Mouse (Mus musculus) liver, embryonic 16.5 days (tissue): ENCODE data around the gene Sgsm2. TPM values are rescaled to one million over a fixed set of nuclear protein-coding genes. Genes with fewer than 3 reads are reported as not detected.
A peak's percentile ranks its signal among the peaks of the same experiment; 100 is the strongest.

Experiments used
- ATAC-seq: fragments of 200-750 bp; cut with Nextera tagmentation; 2 replicates; pipeline ENCODE4 v1.8.0; 2017; ENCODE audit warnings: low read depth, mild to moderate bottlenecking, moderate number of reproducible peaks, moderate library complexity
- H3K27ac ChIP-seq: fragments of 300-500 bp; sonication (generic); 2 replicates; pipeline ENCODE4 v1.5.1; 2014; ENCODE audit warnings: mild to moderate bottlenecking, low read length
- H3K27me3 ChIP-seq: fragments of 300-500 bp; sonication (generic); 2 replicates; pipeline ENCODE4 v1.6.1; 2014; ENCODE audit warnings: low read depth, low read length, mixed read lengths; ENCODE audit not compliant: control insufficient read depth, insufficient read depth
- H3K36me3 ChIP-seq: fragments of 300-500 bp; sonication (generic); 2 replicates; pipeline ENCODE4 v1.6.1; 2014; ENCODE audit warnings: mild to moderate bottlenecking; ENCODE audit not compliant: control insufficient read depth, insufficient read depth
- H3K4me1 ChIP-seq: fragments of 300-500 bp; sonication (generic); 2 replicates; pipeline ENCODE4 v1.6.1; 2014; ENCODE audit warnings: low read depth, low read length, mixed read lengths; ENCODE audit not compliant: control insufficient read depth
- H3K4me2 ChIP-seq: fragments of 300-500 bp; sonication (generic); 2 replicates; pipeline ENCODE4 v1.6.1; 2014; ENCODE audit warnings: low read depth, low read length, mixed read lengths
- H3K4me3 ChIP-seq: fragments of 300-500 bp; sonication (generic); 2 replicates; pipeline ENCODE4 v1.5.1; 2014; ENCODE audit warnings: low read depth, mild to moderate bottlenecking, low read length
- H3K9ac ChIP-seq: fragments of 300-500 bp; sonication (generic); 2 replicates; pipeline ENCODE4 v1.6.1; 2014; ENCODE audit warnings: low read depth, low read length
- H3K9me3 ChIP-seq: fragments of 300-500 bp; sonication (generic); replicated peaks from 2 replicates; pipeline ENCODE4 v1.6.1; 2016; ENCODE audit warnings: low read length; ENCODE audit not compliant: control insufficient read depth
- WGBS: fragments of 180-500 bp; shearing (Covaris S2); extraction: QIAGEN DNeasy Blood & Tissue Kit; methylation state at CpG from one replicate; pipeline ENCODE4 v1.1.7; 2014; ENCODE audit not compliant: insufficient replicate concordance; 5-methylcytosine and 5-hydroxymethylcytosine counted together
- polyA plus RNA-seq: library from polyadenylated mRNA; unstranded; fragments of >200 nt; fragmentation: Nextera tagmentation; extraction: Ambion mirVana; gene quantifications from 2 replicates; pipeline ENCODE4 v1.2.1, GENCODE M21; 2015

Gene Sgsm2
- polyA plus RNA-seq, 1 experiment from 2014 or later, result 1.2 TPM

GRCm38 (mm10) chr11:74850998-74851661 is 45.7 kb downstream of the Sgsm2 start:
- Histone ChIP-seq H3K9me3 (no peaks in the 10 kb centered on the region), H3K27me3 (no peaks in the 10 kb centered on the region), H3K4me2 (no peak overlapping the region), H3K4me3 (no peak overlapping the region), H3K4me1 (peaks cover 13% of the 10 kb centered on the region), H3K9ac (no peak overlapping the region), H3K27ac (no peak overlapping the region), H3K36me3 (no peaks in the 10 kb centered on the region)
- 75% methylated on average over 14 of the region's 14 CpGs for WGBS
- no peak for ATAC-seq

GRCm38 (mm10) chr11:74847919-74848521 is 48.8 kb downstream of the Sgsm2 start:
- peaks cover 14% of the 10 kb centered on the region for H3K4me1 ChIP-seq
- no peaks in the 10 kb centered on the region for H3K36me3 ChIP-seq
- 1% methylated on average over 13 of the region's 13 CpGs for WGBS
- H3K27ac ChIP-seq, result peak overlapping the region; percentile 51
- peak overlapping the region; percentile 44 for H3K4me3 ChIP-seq
- H3K4me2 ChIP-seq, result peak overlapping the region; percentile 53
- peak; percentile 92 for ATAC-seq
- no peaks in the 10 kb centered on the region for H3K27me3 ChIP-seq
- H3K9me3 ChIP-seq, result no peaks in the 10 kb centered on the region; the same call in 1 of the 2 replicates
- peak overlapping the region; percentile 17 for H3K9ac ChIP-seq

GRCm38 (mm10) chr11:74845784-74846183 is 51.1 kb downstream of the Sgsm2 start:
- H3K4me3 ChIP-seq, result no peak overlapping the region
- no peak overlapping the region for H3K27ac ChIP-seq
- H3K9ac ChIP-seq, result no peak overlapping the region
- peaks cover 14% of the 10 kb centered on the region for H3K4me1 ChIP-seq
- WGBS, result 66% methylated on average over 3 of the region's 3 CpGs
- no peaks in the 10 kb centered on the region; the same call in 1 of the 2 replicates for H3K9me3 ChIP-seq
- no peak for ATAC-seq
- peaks cover 6% of the 10 kb centered on the region; the same call in 1 of the 2 replicates for H3K36me3 ChIP-seq
- no peaks in the 10 kb centered on the region for H3K27me3 ChIP-seq
- no peak overlapping the region for H3K4me2 ChIP-seq

- Histone ChIP-seq H3K4me1 (peaks cover 23% of the 10 kb centered on the region), H3K4me2 (no peak overlapping the region), H3K27me3 (no peaks in the 10 kb centered on the region), H3K36me3 (peaks cover 6% of the 10 kb centered on the region; the same call in 1 of the 2 replicates), H3K9ac (no peak overlapping the region), H3K27ac (no peak overlapping the region), H3K9me3 (no peaks in the 10 kb centered on the region; the same call in 1 of the 2 replicates), H3K4me3 (no peak overlapping the region)
- WGBS, result 64% methylated on average over 5 of the region's 5 CpGs
- no peak for ATAC-seq
Observed at GRCm38 (mm10) chr11:74843761-74844160, 53.1 kb downstream of the Sgsm2 start.

- H3K9ac ChIP-seq, result no peak overlapping the region
- H3K27me3 ChIP-seq, result no peaks in the 10 kb centered on the region
- H3K4me3 ChIP-seq, result no peak overlapping the region
- no peak overlapping the region for H3K4me2 ChIP-seq
- H3K36me3 ChIP-seq, result peaks cover 6% of the 10 kb centered on the region; the same call in 1 of the 2 replicates
- peaks cover 20% of the 10 kb centered on the region for H3K4me1 ChIP-seq
- no peak for ATAC-seq
- no peaks in the 10 kb centered on the region; the same call in 1 of the 2 replicates for H3K9me3 ChIP-seq
- 84% methylated on average over 2 of the region's 2 CpGs for WGBS
- H3K27ac ChIP-seq, result no peak overlapping the region
Observed at GRCm38 (mm10) chr11:74843435-74843714, 53.5 kb downstream of the Sgsm2 start.

GRCm38 (mm10) chr11:74842656-74843434 is 54.0 kb downstream of the Sgsm2 start:
- H3K27ac ChIP-seq, result no peak overlapping the region
- peaks cover 6% of the 10 kb centered on the region; the same call in 1 of the 2 replicates for H3K36me3 ChIP-seq
- no peak for ATAC-seq
- H3K4me1 ChIP-seq, result peaks cover 14% of the 10 kb centered on the region
- H3K27me3 ChIP-seq, result no peaks in the 10 kb centered on the region
- H3K9me3 ChIP-seq, result no peaks in the 10 kb centered on the region; the same call in 1 of the 2 replicates
- no peak overlapping the region for H3K9ac ChIP-seq
- H3K4me3 ChIP-seq, result no peak overlapping the region
- no peak overlapping the region for H3K4me2 ChIP-seq
- WGBS, result 84% methylated on average over 22 of the region's 22 CpGs

- H3K9ac ChIP-seq, result no peak overlapping the region
- H3K4me1 ChIP-seq, result peaks cover 20% of the 10 kb centered on the region
Observed at GRCm38 (mm10) chr11:74842045-74842444, 54.8 kb downstream of the Sgsm2 start.

GRCm38 (mm10) chr11:74841366-74841765 is 55.5 kb downstream of the Sgsm2 start:
- Histone ChIP-seq H3K27ac (no peak overlapping the region), H3K27me3 (no peaks in the 10 kb centered on the region), H3K36me3 (peaks cover 6% of the 10 kb centered on the region; the same call in 1 of the 2 replicates), H3K4me2 (no peak overlapping the region), H3K4me1 (peaks cover 27% of the 10 kb centered on the region), H3K9ac (no peak overlapping the region), H3K9me3 (no peaks in the 10 kb centered on the region; the same call in 1 of the 2 replicates), H3K4me3 (no peak overlapping the region)
- no peak for ATAC-seq
- WGBS, result 87% methylated on average over 9 of the region's 9 CpGs

More at GRCm38 (mm10) chr11:74842045-74842444, 54.8 kb downstream of the Sgsm2 start:
- no peak overlapping the region for H3K27ac ChIP-seq
- H3K4me3 ChIP-seq, result no peak overlapping the region
- WGBS, result 81% methylated on average over 13 of the region's 13 CpGs
- H3K9me3 ChIP-seq, result no peaks in the 10 kb centered on the region; the same call in 1 of the 2 replicates
- H3K36me3 ChIP-seq, result peaks cover 6% of the 10 kb centered on the region; the same call in 1 of the 2 replicates
- no peak for ATAC-seq
- H3K27me3 ChIP-seq, result no peaks in the 10 kb centered on the region
- H3K4me2 ChIP-seq, result no peak overlapping the region
